Mouse (Mus musculus): ENCODE measurements around the gene Tldc1. TPM values are rescaled to one million over a fixed set of nuclear protein-coding genes. Genes with fewer than 3 reads are reported as not detected.

Tldc1 gene
- polyA plus RNA-seq, 1 experiment from 2014 or later, result 7.7 TPM

GRCm38 (mm10) chr8:119823278-119823677, 45.1 kb upstream of the Tldc1 start:
- 95% methylated on average over 9 of the region's 9 CpGs for WGBS
- no peak for TF ChIP-seq CTCF (IDR thresholded peaks at IDR 0.05; ENCODE audit: low read depth)
- no peak overlapping the region for H3K4me3 ChIP-seq (ENCODE audit: low read depth, low read length)
- H3K9me3 ChIP-seq (ENCODE audit: control insufficient read depth), result no peaks in the 10 kb centered on the region
- no peak overlapping the region for H3K9ac ChIP-seq (ENCODE audit: low read depth, low read length)
- peaks cover 34% of the 10 kb centered on the region for H3K36me3 ChIP-seq (ENCODE audit: control insufficient read depth, insufficient read depth)
- no peak overlapping the region for H3K4me2 ChIP-seq (replicated peaks; ENCODE audit: low read depth)
- H3K4me1 ChIP-seq (replicated peaks; ENCODE audit: control insufficient read depth, insufficient read depth, low read length), result peaks cover 11% of the 10 kb centered on the region; the same call in 1 of the 2 replicates
- no peaks in the 10 kb centered on the region for H3K27me3 ChIP-seq (replicated peaks; ENCODE audit: control insufficient read depth, insufficient read depth, low read length)
- no peak overlapping the region for H3K27ac ChIP-seq (ENCODE audit: low read depth, low read length)
- no peak for ATAC-seq

- TF ChIP-seq CTCF (IDR thresholded peaks at IDR 0.05; ENCODE audit: low read depth), result no peak
- Histone ChIP-seq H3K9ac (ENCODE audit: low read depth, low read length) (no peak overlapping the region), H3K27me3 (replicated peaks; ENCODE audit: control insufficient read depth, insufficient read depth, low read length) (no peaks in the 10 kb centered on the region), H3K36me3 (ENCODE audit: control insufficient read depth, insufficient read depth) (peaks cover 33% of the 10 kb centered on the region), H3K4me3 (ENCODE audit: low read depth, low read length) (no peak overlapping the region), H3K9me3 (ENCODE audit: control insufficient read depth) (no peaks in the 10 kb centered on the region), H3K4me2 (replicated peaks; ENCODE audit: low read depth) (no peak overlapping the region), H3K27ac (ENCODE audit: low read depth, low read length) (no peak overlapping the region), H3K4me1 (replicated peaks; ENCODE audit: control insufficient read depth, insufficient read depth, low read length) (peaks cover 7% of the 10 kb centered on the region; the same call in 1 of the 2 replicates)
- 95% methylated on average over 6 of the region's 6 CpGs for WGBS
- no peak for ATAC-seq
Observed at GRCm38 (mm10) chr8:119821691-119822090, 43.5 kb upstream of the Tldc1 start.

- Histone ChIP-seq H3K9me3 (ENCODE audit: control insufficient read depth) (no peaks in the 10 kb centered on the region), H3K27ac (ENCODE audit: low read depth, low read length) (no peak overlapping the region), H3K4me3 (ENCODE audit: low read depth, low read length) (no peak overlapping the region), H3K9ac (ENCODE audit: low read depth, low read length) (no peak overlapping the region), H3K36me3 (ENCODE audit: control insufficient read depth, insufficient read depth) (peaks cover 45% of the 10 kb centered on the region), H3K4me1 (replicated peaks; ENCODE audit: control insufficient read depth, insufficient read depth, low read length) (peaks cover 3% of the 10 kb centered on the region; the same call in 1 of the 2 replicates), H3K27me3 (replicated peaks; ENCODE audit: control insufficient read depth, insufficient read depth, low read length) (no peaks in the 10 kb centered on the region), H3K4me2 (replicated peaks; ENCODE audit: low read depth) (no peak overlapping the region)
- ATAC-seq, result no peak
- no peak for TF ChIP-seq CTCF (IDR thresholded peaks at IDR 0.05; ENCODE audit: low read depth)
- 89% methylated on average over 8 of the region's 8 CpGs for WGBS
Observed at GRCm38 (mm10) chr8:119819976-119820375, 41.8 kb upstream of the Tldc1 start.

DNA sequence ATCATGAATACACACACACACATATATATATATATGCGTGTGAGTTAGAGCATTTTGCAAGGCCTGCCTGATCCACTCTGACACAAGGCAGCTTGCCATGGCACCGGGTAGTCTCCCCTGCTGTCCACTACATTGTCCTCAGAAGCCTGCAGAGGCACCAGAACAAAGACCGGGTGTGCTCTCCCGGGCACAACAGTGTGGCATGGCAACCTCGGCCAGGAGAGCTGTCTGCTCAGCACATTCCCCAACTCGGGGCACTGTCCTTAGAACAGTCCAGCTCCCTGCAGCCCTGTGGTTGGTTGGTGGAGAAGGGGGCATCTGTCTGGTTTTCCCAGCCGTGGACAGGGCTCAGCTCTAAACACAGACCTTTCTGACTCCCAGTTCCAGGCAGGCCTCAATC, 41.1 kb upstream of the Tldc1 start:
- WGBS, result 48% methylated on average over 7 of the region's 7 CpGs
- H3K36me3 ChIP-seq (ENCODE audit: control insufficient read depth, insufficient read depth), result peaks cover 47% of the 10 kb centered on the region
- no peaks in the 10 kb centered on the region for H3K27me3 ChIP-seq (replicated peaks; ENCODE audit: control insufficient read depth, insufficient read depth, low read length)
- no peak for ATAC-seq
- TF ChIP-seq CTCF (IDR thresholded peaks at IDR 0.05; ENCODE audit: low read depth), result no peak
- H3K4me1 ChIP-seq (replicated peaks; ENCODE audit: control insufficient read depth, insufficient read depth, low read length), result peaks cover 4% of the 10 kb centered on the region; the same call in 1 of the 2 replicates
- no peak overlapping the region for H3K27ac ChIP-seq (ENCODE audit: low read depth, low read length)
- no peak overlapping the region for H3K4me2 ChIP-seq (replicated peaks; ENCODE audit: low read depth)
- H3K4me3 ChIP-seq (ENCODE audit: low read depth, low read length), result no peak overlapping the region
- H3K9me3 ChIP-seq (ENCODE audit: control insufficient read depth), result no peaks in the 10 kb centered on the region
- no peak overlapping the region for H3K9ac ChIP-seq (ENCODE audit: low read depth, low read length)

- Histone ChIP-seq H3K4me2 (replicated peaks; ENCODE audit: low read depth) (no peak overlapping the region), H3K4me1 (replicated peaks; ENCODE audit: control insufficient read depth, insufficient read depth, low read length) (peaks cover 10% of the 10 kb centered on the region; the same call in 1 of the 2 replicates), H3K36me3 (ENCODE audit: control insufficient read depth, insufficient read depth) (peaks cover 40% of the 10 kb centered on the region), H3K27me3 (replicated peaks; ENCODE audit: control insufficient read depth, insufficient read depth, low read length) (no peaks in the 10 kb centered on the region), H3K27ac (ENCODE audit: low read depth, low read length) (no peak overlapping the region), H3K9ac (ENCODE audit: low read depth, low read length) (0 out of 2 replicates have a peak overlapping the region, but pooled peaks have one; percentile 34), H3K4me3 (ENCODE audit: low read depth, low read length) (no peak overlapping the region), H3K9me3 (ENCODE audit: control insufficient read depth) (no peaks in the 10 kb centered on the region)
- no peak for TF ChIP-seq CTCF (IDR thresholded peaks at IDR 0.05; ENCODE audit: low read depth)
- 35% methylated on average over 12 of the region's 12 CpGs for WGBS
- ATAC-seq, result no peak
Observed at GRCm38 (mm10) chr8:119817446-119817845, 39.2 kb upstream of the Tldc1 start.

- Histone ChIP-seq H3K9me3 (ENCODE audit: control insufficient read depth) (no peaks in the 10 kb centered on the region), H3K4me1 (replicated peaks; ENCODE audit: control insufficient read depth, insufficient read depth, low read length) (peaks cover 17% of the 10 kb centered on the region; the same call in 1 of the 2 replicates), H3K36me3 (ENCODE audit: control insufficient read depth, insufficient read depth) (peaks cover 29% of the 10 kb centered on the region), H3K4me3 (ENCODE audit: low read depth, low read length) (no peak overlapping the region), H3K4me2 (replicated peaks; ENCODE audit: low read depth) (no peak overlapping the region), H3K27me3 (replicated peaks; ENCODE audit: control insufficient read depth, insufficient read depth, low read length) (no peaks in the 10 kb centered on the region), H3K27ac (ENCODE audit: low read depth, low read length) (no peak overlapping the region), H3K9ac (ENCODE audit: low read depth, low read length) (no peak overlapping the region)
- WGBS, result 88% methylated on average over 6 of the region's 6 CpGs
- no peak for TF ChIP-seq CTCF (IDR thresholded peaks at IDR 0.05; ENCODE audit: low read depth)
- no peak for ATAC-seq
Observed at GRCm38 (mm10) chr8:119816219-119816618, 38.0 kb upstream of the Tldc1 start.

Measured in intestine, postnatal 0 days (tissue).